Mouse (Mus musculus) c-Kit-positive CD71-negative TER-119-negative erythroid progenitor cells, embryonic 14.5 days (primary cell): ENCODE measurements around the gene March7.

ENCODE experiments used
- DNase-seq: peaks from one replicate; pipeline ENCODE4 v3.0.0-alpha.2; 2013; ENCODE audit warnings: low read depth

The March7 gene

DNA sequence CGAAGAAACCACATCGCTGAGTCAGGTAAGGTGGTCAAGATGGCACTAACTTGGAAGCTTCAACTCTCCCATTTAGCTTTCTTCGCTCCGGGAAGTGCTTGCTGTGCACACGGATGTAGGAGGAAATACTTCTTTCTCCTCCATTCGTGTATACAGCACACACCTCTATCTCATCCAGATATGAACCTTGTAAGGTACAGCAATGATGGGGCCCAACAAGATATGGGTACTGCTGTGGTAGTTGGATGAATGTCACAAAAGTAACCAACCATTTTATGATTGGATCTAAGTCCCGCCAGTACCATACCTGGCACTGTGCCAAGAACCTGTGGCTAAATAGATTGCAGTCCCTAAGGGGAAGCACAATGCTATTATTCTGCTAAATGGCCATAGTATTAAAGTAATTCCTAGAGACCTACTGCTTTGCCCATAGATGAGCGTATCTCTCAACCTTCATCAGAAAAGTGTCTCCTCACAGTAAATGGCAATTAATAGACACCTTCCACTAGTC is 75.5 kb downstream of the March7 start:
- no peak for DNase-seq

DNA sequence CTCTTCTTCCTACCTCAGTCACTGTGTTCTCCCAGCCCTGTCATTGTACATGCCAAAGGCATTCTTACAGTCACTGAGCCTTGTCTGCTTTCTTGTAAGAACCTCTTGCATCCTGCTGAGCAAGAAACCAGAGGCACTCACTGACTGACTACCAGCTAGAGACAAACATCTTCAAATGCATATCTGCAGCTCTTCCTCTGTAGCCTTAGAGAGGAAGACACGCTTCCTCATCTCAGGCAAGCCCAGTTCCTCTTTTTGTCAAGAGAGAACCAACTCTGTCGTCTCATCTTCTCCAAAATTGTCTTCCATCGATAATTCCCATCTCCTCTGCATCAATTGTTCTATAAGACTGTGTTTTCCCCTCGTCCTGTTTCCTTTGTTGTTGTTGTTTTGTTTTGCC is 78.9 kb downstream of the March7 start:
- DNase-seq, result peak; percentile 32

- DNase-seq, result no peak
These were observed 79.8 kb downstream of the March7 start for GRCm38 (mm10) chr2:60289451-60289850.

- DNase-seq, result no peak
These were observed 81.7 kb downstream of the March7 start for GRCm38 (mm10) chr2:60291381-60291780.

DNA sequence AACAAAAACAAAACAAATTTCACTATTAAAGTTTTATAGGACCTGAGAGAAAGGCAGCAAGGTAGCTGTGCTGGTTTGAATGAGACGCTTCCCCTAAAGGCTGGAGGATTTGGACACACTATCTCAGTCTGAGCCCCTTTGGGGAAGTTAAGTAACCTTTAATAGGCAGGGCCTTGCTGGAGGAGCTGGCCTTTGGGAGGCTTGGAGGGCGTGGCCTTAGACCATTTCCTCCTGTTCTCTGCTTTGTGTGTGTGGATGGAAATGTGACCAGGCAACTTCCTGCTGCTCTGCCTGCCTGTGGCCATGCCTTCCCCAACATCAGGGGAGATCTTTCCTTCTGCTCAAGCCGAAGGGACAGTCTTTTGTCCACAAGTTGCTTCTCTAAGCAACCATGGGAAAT is 88.6 kb downstream of the March7 start:
- DNase-seq, result peak; percentile 23

GRCm38 (mm10) chr2:60299323-60299722 is 89.6 kb downstream of the March7 start:
- DNase-seq, result no peak
